Mouse (Mus musculus): ENCODE data around the gene Synj2.
"Not testable (repeated sequence)": the region's sequence is repeated elsewhere in the genome, so short reads cannot be mapped to it uniquely, and the experiment has no call there.

Gene Synj2

GRCm38 (mm10) chr17:6001836-6002235, 60.8 kb downstream of the Synj2 start:
- DNase-seq: no peak

- no peak for DNase-seq
Observed at GRCm38 (mm10) chr17:6002563-6002962, 61.5 kb downstream of the Synj2 start.

- DNase-seq: no peak
Observed at GRCm38 (mm10) chr17:6003661-6004060, 62.6 kb downstream of the Synj2 start.

GRCm38 (mm10) chr17:6005246-6005637, 64.2 kb downstream of the Synj2 start:
- DNase-seq: no peak

GRCm38 (mm10) chr17:6005638-6006471, 64.8 kb downstream of the Synj2 start:
- DNase-seq: peak; percentile 77

GRCm38 (mm10) chr17:6007101-6007780, 66.2 kb downstream of the Synj2 start:
- no peak for DNase-seq

GRCm38 (mm10) chr17:6007902-6008301, 66.8 kb downstream of the Synj2 start:
- no peak for DNase-seq

- DNase-seq: no peak
Observed at GRCm38 (mm10) chr17:6008590-6008989, 67.5 kb downstream of the Synj2 start.

GRCm38 (mm10) chr17:6009606-6010005, 68.5 kb downstream of the Synj2 start:
- DNase-seq: no peak

- no peak for DNase-seq
Observed at GRCm38 (mm10) chr17:6013079-6013478, 72.0 kb downstream of the Synj2 start.

- no peak for DNase-seq
Observed at GRCm38 (mm10) chr17:6014985-6015384, 73.9 kb downstream of the Synj2 start.

GRCm38 (mm10) chr17:6016213-6016780, 75.2 kb downstream of the Synj2 start:
- no peak for DNase-seq

- DNase-seq: no peak
Observed at GRCm38 (mm10) chr17:6017268-6017667, 76.2 kb downstream of the Synj2 start.

- DNase-seq: no peak
Observed at GRCm38 (mm10) chr17:6018348-6018747, 77.3 kb downstream of the Synj2 start.

- no peak for DNase-seq
Observed at GRCm38 (mm10) chr17:6019776-6020175, 78.7 kb downstream of the Synj2 start.

- DNase-seq: no peak
Observed at GRCm38 (mm10) chr17:6020636-6021035, 79.6 kb downstream of the Synj2 start.

GRCm38 (mm10) chr17:6021374-6021789, 80.3 kb downstream of the Synj2 start:
- not testable (repeated sequence) for DNase-seq

GRCm38 (mm10) chr17:6025831-6026230, 84.8 kb downstream of the Synj2 start:
- DNase-seq: no peak

GRCm38 (mm10) chr17:6035661-6036060, 94.6 kb downstream of the Synj2 start:
- no peak for DNase-seq

- DNase-seq: peak; percentile 63
Observed at GRCm38 (mm10) chr17:6036458-6036857, 95.4 kb downstream of the Synj2 start.

GRCm38 (mm10) chr17:6036872-6037271, 95.8 kb downstream of the Synj2 start:
- DNase-seq: no peak

GRCm38 (mm10) chr17:6037507-6037906, 96.4 kb downstream of the Synj2 start:
- no peak for DNase-seq

- DNase-seq: no peak
Observed at GRCm38 (mm10) chr17:6052801-6053200, 111.7 kb downstream of the Synj2 start.

- DNase-seq: peak; percentile 22
Observed at GRCm38 (mm10) chr17:6054934-6055355, 113.9 kb downstream of the Synj2 start.

Measured in kidney, adult 11 months (tissue).